Mouse (Mus musculus): ENCODE measurements around the gene Igf2bp3. TPM values are rescaled to one million over a fixed set of nuclear protein-coding genes. Genes with fewer than 3 reads are reported as not detected.
A peak's percentile ranks its signal among the peaks of the same experiment; 100 is the strongest.

The Igf2bp3 gene
- polyA plus RNA-seq, 1 experiment from 2014 or later, result 105 TPM

DNA sequence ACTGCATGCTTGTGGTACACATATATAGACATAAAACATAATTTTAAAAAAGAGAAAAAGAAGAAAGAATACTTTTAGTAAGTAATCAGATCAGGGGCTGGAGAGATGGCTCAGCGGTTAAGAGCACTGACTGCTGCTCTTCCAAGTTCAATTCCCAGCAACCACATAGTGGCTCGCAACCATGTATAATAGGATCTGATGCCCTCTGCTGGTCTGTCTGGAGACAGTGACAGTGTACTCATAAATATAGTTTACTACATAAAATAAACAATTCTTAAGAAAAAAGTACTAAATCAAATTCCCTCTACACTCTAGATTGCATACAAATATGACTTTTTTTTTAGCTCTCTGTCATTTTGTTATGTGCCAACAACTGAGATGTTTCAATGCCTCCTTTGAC lies 36.4 kb upstream of the Igf2bp3 start:
- Histone ChIP-seq H3K27me3 (replicated peaks; ENCODE audit: control insufficient read depth, insufficient read depth, low read length) (no peaks in the 10 kb centered on the region), H3K36me3 (ENCODE audit: control insufficient read depth, insufficient read depth, low read length) (peaks cover 63% of the 10 kb centered on the region), H3K4me1 (replicated peaks; ENCODE audit: control insufficient read depth, insufficient read depth, low read length) (no peaks in the 10 kb centered on the region; the same call in 1 of the 2 replicates), H3K4me3 (ENCODE audit: low read depth, low read length) (no peak overlapping the region), H3K27ac (ENCODE audit: low read depth) (no peak overlapping the region), H3K9ac (ENCODE audit: low read length) (no peak overlapping the region), H3K9me3 (ENCODE audit: control insufficient read depth, low read length) (no peaks in the 10 kb centered on the region), H3K4me2 (ENCODE audit: low read length) (no peak overlapping the region)
- WGBS, result 97% methylated on average over 2 of the region's 2 CpGs
- DNase-seq (ENCODE audit: low spot score) (no peak), ATAC-seq (replicated peaks; ENCODE audit: low FRiP score, low TSS enrichment, low read depth) (no peak)

DNA sequence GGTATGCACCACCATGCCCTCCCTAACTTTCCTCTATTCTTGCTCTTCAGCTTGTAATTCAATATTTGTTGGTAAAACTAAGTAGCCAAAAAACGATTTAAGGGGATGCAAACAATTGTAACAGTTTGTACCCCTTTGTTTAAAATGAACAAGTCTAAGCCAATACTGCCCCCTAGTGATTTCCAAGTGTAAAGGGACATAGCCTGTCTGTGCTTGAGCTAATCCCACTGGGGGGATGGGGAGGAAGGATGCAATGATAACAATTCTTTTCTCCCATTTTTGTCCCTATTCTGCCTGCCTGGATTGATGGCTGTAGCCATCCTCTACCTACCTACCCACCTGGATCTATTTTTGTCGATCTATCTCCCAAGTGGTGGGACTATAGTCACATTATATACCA lies 32.5 kb upstream of the Igf2bp3 start:
- DNase-seq (ENCODE audit: low spot score) (no peak), ATAC-seq (replicated peaks; ENCODE audit: low FRiP score, low TSS enrichment, low read depth) (no peak)
- H3K27ac ChIP-seq (ENCODE audit: low read depth), result no peak overlapping the region
- no peak overlapping the region for H3K4me3 ChIP-seq (ENCODE audit: low read depth, low read length)
- H3K27me3 ChIP-seq (replicated peaks; ENCODE audit: control insufficient read depth, insufficient read depth, low read length), result no peaks in the 10 kb centered on the region
- peaks cover 97% of the 10 kb centered on the region for H3K36me3 ChIP-seq (ENCODE audit: control insufficient read depth, insufficient read depth, low read length)
- H3K9ac ChIP-seq (ENCODE audit: low read length), result no peak overlapping the region
- WGBS, result 61% methylated on average over 2 of the region's 2 CpGs
- no peaks in the 10 kb centered on the region for H3K4me1 ChIP-seq (replicated peaks; ENCODE audit: control insufficient read depth, insufficient read depth, low read length)
- no peaks in the 10 kb centered on the region for H3K9me3 ChIP-seq (ENCODE audit: control insufficient read depth, low read length)
- H3K4me2 ChIP-seq (ENCODE audit: low read length), result no peak overlapping the region

DNA sequence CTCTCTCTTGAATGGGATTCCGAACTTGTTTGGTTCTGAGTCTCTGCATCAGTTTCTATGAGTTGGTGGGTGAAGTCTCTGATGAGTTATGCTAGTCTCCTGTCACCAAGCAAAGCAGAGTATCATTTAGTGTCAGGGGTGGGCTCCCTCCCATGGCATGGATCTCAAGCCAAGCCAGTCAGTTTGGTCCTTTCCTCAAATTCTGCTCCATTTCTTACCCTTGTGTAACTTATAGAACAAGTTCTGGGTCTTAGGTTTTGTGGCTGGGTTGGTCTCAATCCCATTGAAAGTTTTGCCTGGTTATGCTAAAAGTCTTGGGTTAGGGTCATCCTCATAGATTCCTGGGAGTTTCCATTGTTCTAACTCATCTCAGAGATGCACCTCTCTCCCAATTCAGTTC lies 27.6 kb upstream of the Igf2bp3 start:
- 89% methylated on average over 1 of the region's 1 CpGs for WGBS
- H3K27ac ChIP-seq (ENCODE audit: low read depth), result no peak overlapping the region
- ATAC-seq (replicated peaks; ENCODE audit: low FRiP score, low TSS enrichment, low read depth) (no peak), DNase-seq (ENCODE audit: low spot score) (no peak)
- no peak overlapping the region for H3K9ac ChIP-seq (ENCODE audit: low read length)
- H3K4me3 ChIP-seq (ENCODE audit: low read depth, low read length), result no peak overlapping the region
- H3K4me2 ChIP-seq (ENCODE audit: low read length), result no peak overlapping the region
- no peaks in the 10 kb centered on the region for H3K9me3 ChIP-seq (ENCODE audit: control insufficient read depth, low read length)
- H3K27me3 ChIP-seq (replicated peaks; ENCODE audit: control insufficient read depth, insufficient read depth, low read length), result no peaks in the 10 kb centered on the region
- no peaks in the 10 kb centered on the region for H3K4me1 ChIP-seq (replicated peaks; ENCODE audit: control insufficient read depth, insufficient read depth, low read length)
- peaks cover 58% of the 10 kb centered on the region for H3K36me3 ChIP-seq (ENCODE audit: control insufficient read depth, insufficient read depth, low read length)

DNA sequence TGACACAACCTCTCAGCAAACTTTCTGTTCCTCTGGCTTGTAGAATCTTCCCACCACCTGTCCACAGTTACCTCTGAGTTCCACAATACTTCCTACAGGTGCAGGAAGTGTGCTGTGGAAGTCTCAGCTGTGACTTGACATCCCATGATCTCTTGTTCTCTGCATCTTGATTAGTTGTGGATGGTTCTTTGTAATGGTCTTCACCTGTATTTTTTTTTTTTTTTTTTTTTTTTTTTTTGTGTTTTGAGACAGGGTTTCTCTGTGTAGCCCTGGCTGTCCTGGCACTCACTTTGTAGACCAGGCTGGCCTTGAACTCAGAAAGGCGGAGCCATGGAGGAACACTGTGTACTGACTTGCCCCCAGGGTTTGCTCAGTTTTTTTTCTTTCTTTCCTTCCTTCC lies 26.8 kb upstream of the Igf2bp3 start:
- DNase-seq (ENCODE audit: low spot score) (no peak), ATAC-seq (replicated peaks; ENCODE audit: low FRiP score, low TSS enrichment, low read depth) (no peak)
- H3K36me3 ChIP-seq (ENCODE audit: control insufficient read depth, insufficient read depth, low read length), result peaks cover 50% of the 10 kb centered on the region
- H3K4me2 ChIP-seq (ENCODE audit: low read length), result no peak overlapping the region
- H3K27ac ChIP-seq (ENCODE audit: low read depth), result no peak overlapping the region
- 95% methylated on average over 1 of the region's 1 CpGs for WGBS
- H3K4me3 ChIP-seq (ENCODE audit: low read depth, low read length), result no peak overlapping the region
- no peaks in the 10 kb centered on the region for H3K27me3 ChIP-seq (replicated peaks; ENCODE audit: control insufficient read depth, insufficient read depth, low read length)
- no peaks in the 10 kb centered on the region for H3K4me1 ChIP-seq (replicated peaks; ENCODE audit: control insufficient read depth, insufficient read depth, low read length)
- no peak overlapping the region for H3K9ac ChIP-seq (ENCODE audit: low read length)
- no peaks in the 10 kb centered on the region for H3K9me3 ChIP-seq (ENCODE audit: control insufficient read depth, low read length)

DNA sequence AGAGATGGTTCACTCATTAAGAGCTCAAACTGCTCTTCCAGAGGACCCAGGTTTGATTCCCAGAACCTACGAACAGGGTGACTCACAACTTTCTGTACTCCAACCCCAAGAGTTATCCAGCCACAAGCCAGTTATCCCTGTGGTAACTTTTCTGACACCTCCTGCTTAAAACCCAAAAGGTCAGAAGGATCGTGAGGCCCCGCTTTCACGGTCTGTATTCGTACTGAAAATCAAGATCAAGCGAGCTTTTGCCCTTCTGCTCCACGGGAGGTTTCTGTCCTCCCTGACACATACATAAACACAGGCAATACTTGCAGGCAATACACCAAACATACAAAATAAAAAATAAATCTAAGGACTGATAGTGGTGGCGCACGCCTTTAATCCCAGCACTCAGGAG lies 21.6 kb upstream of the Igf2bp3 start:
- ATAC-seq (replicated peaks; ENCODE audit: low FRiP score, low TSS enrichment, low read depth), result peak; percentile 100
- no peak overlapping the region for H3K4me2 ChIP-seq (ENCODE audit: low read length)

DNA sequence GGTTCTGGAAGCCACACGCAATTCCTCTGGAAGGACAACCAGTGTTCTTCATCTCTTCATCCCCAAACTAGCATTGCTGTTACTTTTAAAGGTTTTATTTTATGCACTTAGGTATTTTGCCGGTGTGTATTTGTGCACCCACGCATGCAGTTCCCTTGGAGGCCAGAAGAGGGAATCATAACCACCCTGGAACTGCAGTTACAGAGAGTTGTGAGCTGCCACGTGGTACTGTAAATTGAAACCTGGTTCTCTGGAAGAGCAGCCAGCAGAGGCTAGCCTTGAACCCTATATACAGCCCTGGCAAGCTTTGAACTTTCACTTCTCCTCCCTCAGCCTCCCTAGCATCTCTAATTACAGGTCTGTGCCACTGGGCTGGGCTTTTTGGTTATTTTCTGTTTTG lies 18.6 kb upstream of the Igf2bp3 start:
- no peaks in the 10 kb centered on the region for H3K27me3 ChIP-seq (replicated peaks; ENCODE audit: control insufficient read depth, insufficient read depth, low read length)
- no peak overlapping the region for H3K4me2 ChIP-seq (ENCODE audit: low read length)
- no peak for DNase-seq (ENCODE audit: low spot score)
- no peak overlapping the region for H3K9ac ChIP-seq (ENCODE audit: low read length)
- ATAC-seq (replicated peaks; ENCODE audit: low FRiP score, low TSS enrichment, low read depth), result no peak
- no peaks in the 10 kb centered on the region for H3K9me3 ChIP-seq (ENCODE audit: control insufficient read depth, low read length)
- no peaks in the 10 kb centered on the region for H3K4me1 ChIP-seq (replicated peaks; ENCODE audit: control insufficient read depth, insufficient read depth, low read length)
- no peak overlapping the region for H3K4me3 ChIP-seq (ENCODE audit: low read depth, low read length)
- WGBS, result 58% methylated on average over 4 of the region's 4 CpGs
- H3K36me3 ChIP-seq (ENCODE audit: control insufficient read depth, insufficient read depth, low read length), result no peaks in the 10 kb centered on the region
- no peak overlapping the region for H3K27ac ChIP-seq (ENCODE audit: low read depth)

More for the DNA sequence above, 21.6 kb upstream of the Igf2bp3 start:
- no peak overlapping the region for H3K9ac ChIP-seq (ENCODE audit: low read length)
- 54% methylated on average over 9 of the region's 9 CpGs for WGBS
- no peaks in the 10 kb centered on the region for H3K9me3 ChIP-seq (ENCODE audit: control insufficient read depth, low read length)
- no peak overlapping the region for H3K4me3 ChIP-seq (ENCODE audit: low read depth, low read length)
- no peaks in the 10 kb centered on the region for H3K4me1 ChIP-seq (replicated peaks; ENCODE audit: control insufficient read depth, insufficient read depth, low read length)
- peaks cover 2% of the 10 kb centered on the region for H3K36me3 ChIP-seq (ENCODE audit: control insufficient read depth, insufficient read depth, low read length)
- DNase-seq (ENCODE audit: low spot score), result peak; percentile 99
- H3K27ac ChIP-seq (ENCODE audit: low read depth), result no peak overlapping the region
- no peaks in the 10 kb centered on the region for H3K27me3 ChIP-seq (replicated peaks; ENCODE audit: control insufficient read depth, insufficient read depth, low read length)

DNA sequence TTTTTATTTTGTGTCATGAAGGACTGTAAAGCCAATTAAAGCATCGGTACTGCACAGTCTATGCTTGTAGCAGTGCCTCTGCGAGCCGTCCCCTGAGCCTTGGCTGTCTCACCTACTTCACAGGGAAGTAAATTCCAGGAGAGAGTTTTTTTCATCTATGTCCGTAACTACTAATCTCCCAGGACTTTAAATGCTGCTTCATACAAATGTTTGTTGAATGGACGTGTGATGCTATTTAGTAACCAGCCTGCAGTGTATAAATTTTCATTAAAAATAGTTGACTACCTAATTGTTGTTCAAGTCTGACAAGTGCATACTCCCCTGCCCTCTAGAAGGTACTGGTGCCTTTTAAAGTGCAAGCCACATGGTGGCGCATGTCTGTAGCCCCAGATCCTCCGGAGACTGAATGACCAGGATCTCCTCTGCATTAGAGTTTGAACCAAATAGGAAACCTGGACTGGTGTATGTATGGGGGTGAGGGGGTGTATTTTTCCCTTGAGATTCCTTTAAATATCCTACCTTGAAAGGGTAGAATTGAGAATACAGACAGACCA lies 13.4 kb upstream of the Igf2bp3 start:
- Histone ChIP-seq H3K27me3 (replicated peaks; ENCODE audit: control insufficient read depth, insufficient read depth, low read length) (no peaks in the 10 kb centered on the region), H3K9me3 (ENCODE audit: control insufficient read depth, low read length) (no peaks in the 10 kb centered on the region), H3K4me3 (ENCODE audit: low read depth, low read length) (no peak overlapping the region), H3K4me1 (replicated peaks; ENCODE audit: control insufficient read depth, insufficient read depth, low read length) (peaks cover 5% of the 10 kb centered on the region), H3K4me2 (ENCODE audit: low read length) (no peak overlapping the region), H3K9ac (ENCODE audit: low read length) (no peak overlapping the region), H3K27ac (ENCODE audit: low read depth) (no peak overlapping the region), H3K36me3 (ENCODE audit: control insufficient read depth, insufficient read depth, low read length) (no peaks in the 10 kb centered on the region)
- ATAC-seq (replicated peaks; ENCODE audit: low FRiP score, low TSS enrichment, low read depth) (no peak), DNase-seq (ENCODE audit: low spot score) (peak; percentile 62)
- WGBS, result 9% methylated on average over 7 of the region's 7 CpGs

DNA sequence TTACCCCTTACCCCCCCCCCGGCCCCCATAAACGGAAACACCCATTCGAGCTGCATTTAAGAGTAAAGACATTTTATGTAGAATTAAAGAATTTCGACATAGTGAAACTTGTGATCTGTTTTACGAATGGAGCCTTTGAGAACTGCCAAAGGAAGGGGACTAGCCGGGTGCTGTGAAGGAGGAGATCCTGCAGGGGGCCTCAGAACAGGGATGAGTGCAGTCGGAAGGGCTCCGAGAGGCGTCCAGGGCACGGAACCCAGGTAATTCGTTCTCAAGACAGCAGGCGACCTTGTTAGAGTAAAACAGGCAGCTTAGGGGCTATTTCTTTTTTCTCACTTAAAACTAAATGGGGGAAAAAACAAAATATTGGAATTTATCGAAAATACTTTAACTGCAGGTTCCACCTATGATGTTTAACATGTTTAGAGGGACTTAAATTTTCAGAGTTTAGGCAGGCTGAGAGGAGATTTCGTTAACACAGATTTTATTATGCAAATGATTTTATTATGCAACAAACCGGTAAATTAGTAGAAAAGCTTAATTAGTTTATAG lies 12.5 kb upstream of the Igf2bp3 start:
- Histone ChIP-seq H3K4me2 (ENCODE audit: low read length) (peak overlapping the region; percentile 18; the same call in 1 of the 2 replicates), H3K9ac (ENCODE audit: low read length) (no peak overlapping the region)
- WGBS, result 7% methylated on average over 15 of the region's 15 CpGs

DNA sequence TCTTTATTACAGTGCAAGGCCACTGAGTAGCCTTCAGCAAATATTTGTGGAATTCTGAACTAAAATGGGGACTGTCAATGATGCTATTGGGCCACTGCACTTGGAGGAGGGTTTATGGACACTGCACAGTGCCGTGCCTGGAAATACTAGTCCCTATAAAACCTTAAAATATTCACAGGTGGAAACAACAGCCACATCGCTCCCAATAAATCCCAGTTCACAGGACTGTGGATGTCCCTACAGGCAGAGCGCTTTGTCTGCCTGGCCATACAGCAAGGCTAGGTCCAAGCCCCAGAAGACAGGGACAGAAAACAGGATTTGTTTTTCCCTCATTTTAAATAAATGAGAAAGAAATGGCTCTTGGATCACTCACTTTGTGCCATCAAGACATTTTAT lies 11.0 kb upstream of the Igf2bp3 start:
- Histone ChIP-seq H3K4me1 (replicated peaks; ENCODE audit: control insufficient read depth, insufficient read depth, low read length) (peaks cover 5% of the 10 kb centered on the region), H3K9ac (ENCODE audit: low read length) (no peak overlapping the region), H3K36me3 (ENCODE audit: control insufficient read depth, insufficient read depth, low read length) (no peaks in the 10 kb centered on the region), H3K4me3 (ENCODE audit: low read depth, low read length) (no peak overlapping the region), H3K27ac (ENCODE audit: low read depth) (no peak overlapping the region), H3K4me2 (ENCODE audit: low read length) (no peak overlapping the region), H3K9me3 (ENCODE audit: control insufficient read depth, low read length) (no peaks in the 10 kb centered on the region), H3K27me3 (replicated peaks; ENCODE audit: control insufficient read depth, insufficient read depth, low read length) (no peaks in the 10 kb centered on the region)
- 52% methylated on average over 3 of the region's 3 CpGs for WGBS
- peak; percentile 53 for DNase-seq (ENCODE audit: low spot score)
- ATAC-seq (replicated peaks; ENCODE audit: low FRiP score, low TSS enrichment, low read depth), result peak; percentile 90; the same call in 1 of the 2 replicates

More for the DNA sequence above, 12.5 kb upstream of the Igf2bp3 start:
- no peak overlapping the region for H3K4me3 ChIP-seq (ENCODE audit: low read depth, low read length)
- H3K9me3 ChIP-seq (ENCODE audit: control insufficient read depth, low read length), result no peaks in the 10 kb centered on the region
- peak; percentile 74 for DNase-seq (ENCODE audit: low spot score)
- H3K36me3 ChIP-seq (ENCODE audit: control insufficient read depth, insufficient read depth, low read length), result no peaks in the 10 kb centered on the region
- H3K27me3 ChIP-seq (replicated peaks; ENCODE audit: control insufficient read depth, insufficient read depth, low read length), result no peaks in the 10 kb centered on the region
- no peak for ATAC-seq (replicated peaks; ENCODE audit: low FRiP score, low TSS enrichment, low read depth)
- H3K4me1 ChIP-seq (replicated peaks; ENCODE audit: control insufficient read depth, insufficient read depth, low read length), result peaks cover 5% of the 10 kb centered on the region
- H3K27ac ChIP-seq (ENCODE audit: low read depth), result no peak overlapping the region

Data from intestine, embryonic 14.5 days (tissue).